Mouse (Mus musculus) heart, embryonic 13.5 days (tissue): ENCODE data around the gene Kcnh5. TPM values are rescaled to one million over a fixed set of nuclear protein-coding genes. Genes with fewer than 3 reads are reported as not detected.

Experiments
- ATAC-seq: fragments of 200-750 bp; cut with Nextera tagmentation; 2 replicates; pipeline ENCODE4 v1.8.0; 2017; ENCODE audit warnings: moderate TSS enrichment; ENCODE audit not compliant: insufficient number of reproducible peaks, low FRiP score, low TSS enrichment; ENCODE audit errors: extremely low read depth
- H3K27ac ChIP-seq: fragments of 300-500 bp; sonication (generic); replicated peaks from 2 replicates; pipeline ENCODE4 v1.5.1; 2015; ENCODE audit warnings: moderate library complexity, mild to moderate bottlenecking, inconsistent platforms
- H3K27me3 ChIP-seq: fragments of 300-500 bp; sonication (generic); replicated peaks from 2 replicates; pipeline ENCODE4 v1.6.1; 2015; ENCODE audit warnings: mild to moderate bottlenecking, inconsistent platforms
- H3K36me3 ChIP-seq: fragments of 300-500 bp; sonication (generic); 2 replicates; pipeline ENCODE4 v1.6.1; 2015; ENCODE audit warnings: mild to moderate bottlenecking, inconsistent platforms
- H3K4me1 ChIP-seq: fragments of 300-500 bp; sonication (generic); 2 replicates; pipeline ENCODE4 v1.6.1; 2015; ENCODE audit warnings: inconsistent platforms
- H3K4me2 ChIP-seq: fragments of 300-500 bp; sonication (generic); 2 replicates; pipeline ENCODE4 v1.6.1; 2015; ENCODE audit warnings: inconsistent platforms, mild to moderate bottlenecking, moderate library complexity
- H3K4me3 ChIP-seq: fragments of 300-500 bp; sonication (generic); 2 replicates; pipeline ENCODE4 v1.5.1; 2015; ENCODE audit warnings: moderate library complexity, mild to moderate bottlenecking, inconsistent platforms
- H3K9ac ChIP-seq: fragments of 300-500 bp; sonication (generic); 2 replicates; pipeline ENCODE4 v1.6.1; 2015; ENCODE audit warnings: inconsistent platforms, mild to moderate bottlenecking, moderate library complexity
- H3K9me3 ChIP-seq: fragments of 300-500 bp; sonication (generic); 2 replicates; pipeline ENCODE4 v1.6.1; 2016; ENCODE audit warnings: inconsistent platforms
- WGBS: fragments of 180-500 bp; shearing (Covaris S2); methylation state at CpG from one replicate; pipeline ENCODE4 v1.1.7; 2015; ENCODE audit warnings: mixed read lengths; 5-methylcytosine and 5-hydroxymethylcytosine counted together
- polyA plus RNA-seq: library from polyadenylated mRNA; unstranded; fragments of >200 nt; fragmentation: Nextera tagmentation; extraction: Ambion mirVana; gene quantifications from 2 replicates; pipeline ENCODE4 v1.2.1, GENCODE M21; 2015

The Kcnh5 gene
- polyA plus RNA-seq, 1 experiment from 2014 or later, result not detected

GRCm38 (mm10) chr12:74951124-74952115 lies 225.7 kb downstream of the Kcnh5 start:
- Histone ChIP-seq H3K4me1 (peaks cover 4% of the 10 kb centered on the region; the same call in 1 of the 2 replicates), H3K4me3 (no peak overlapping the region), H3K4me2 (no peak overlapping the region), H3K27me3 (no peaks in the 10 kb centered on the region), H3K27ac (no peak overlapping the region), H3K9ac (no peak overlapping the region), H3K9me3 (no peaks in the 10 kb centered on the region), H3K36me3 (no peaks in the 10 kb centered on the region)
- no peak for ATAC-seq
- 71% methylated on average over 9 of the region's 9 CpGs for WGBS

GRCm38 (mm10) chr12:74901331-74901730 lies 275.8 kb downstream of the Kcnh5 start:
- 70% methylated on average over 6 of the region's 6 CpGs for WGBS
- Histone ChIP-seq H3K4me2 (no peak overlapping the region), H3K4me3 (no peak overlapping the region), H3K27ac (no peak overlapping the region), H3K36me3 (no peaks in the 10 kb centered on the region), H3K9ac (no peak overlapping the region), H3K9me3 (no peaks in the 10 kb centered on the region), H3K27me3 (no peaks in the 10 kb centered on the region), H3K4me1 (no peaks in the 10 kb centered on the region)
- no peak for ATAC-seq

- H3K9me3 ChIP-seq, result no peaks in the 10 kb centered on the region
- no peak overlapping the region for H3K27ac ChIP-seq
- H3K36me3 ChIP-seq, result no peaks in the 10 kb centered on the region
- no peak for ATAC-seq
- no peak overlapping the region for H3K4me3 ChIP-seq
- H3K9ac ChIP-seq, result no peak overlapping the region
- H3K4me1 ChIP-seq, result no peaks in the 10 kb centered on the region
- H3K27me3 ChIP-seq, result no peaks in the 10 kb centered on the region
- H3K4me2 ChIP-seq, result no peak overlapping the region
These were observed 276.4 kb downstream of the Kcnh5 start for GRCm38 (mm10) chr12:74900777-74901176.

- H3K9ac ChIP-seq, result no peak overlapping the region
- H3K27me3 ChIP-seq, result no peaks in the 10 kb centered on the region
- no peaks in the 10 kb centered on the region for H3K9me3 ChIP-seq
- H3K36me3 ChIP-seq, result no peaks in the 10 kb centered on the region
- no peaks in the 10 kb centered on the region for H3K4me1 ChIP-seq
- no peak overlapping the region for H3K4me2 ChIP-seq
- no peak overlapping the region for H3K4me3 ChIP-seq
- no peak for ATAC-seq
- no peak overlapping the region for H3K27ac ChIP-seq
- WGBS, result 79% methylated on average over 4 of the region's 4 CpGs
These were observed 278.1 kb downstream of the Kcnh5 start for GRCm38 (mm10) chr12:74899055-74899454.

- H3K27me3 ChIP-seq, result no peaks in the 10 kb centered on the region
- H3K27ac ChIP-seq, result no peak overlapping the region
- 82% methylated on average over 9 of the region's 9 CpGs for WGBS
- H3K4me2 ChIP-seq, result no peak overlapping the region
- H3K36me3 ChIP-seq, result no peaks in the 10 kb centered on the region
- H3K9me3 ChIP-seq, result no peaks in the 10 kb centered on the region
- ATAC-seq, result no peak
- H3K9ac ChIP-seq, result no peak overlapping the region
- H3K4me3 ChIP-seq, result no peak overlapping the region
- H3K4me1 ChIP-seq, result no peaks in the 10 kb centered on the region
These were observed 278.9 kb downstream of the Kcnh5 start for GRCm38 (mm10) chr12:74898211-74898610.

GRCm38 (mm10) chr12:74894870-74895423 lies 282.2 kb downstream of the Kcnh5 start:
- no peak overlapping the region for H3K4me2 ChIP-seq
- H3K27me3 ChIP-seq, result no peaks in the 10 kb centered on the region
- 66% methylated on average over 11 of the region's 11 CpGs for WGBS
- no peaks in the 10 kb centered on the region for H3K36me3 ChIP-seq
- no peak overlapping the region for H3K9ac ChIP-seq
- H3K4me3 ChIP-seq, result no peak overlapping the region
- H3K9me3 ChIP-seq, result no peaks in the 10 kb centered on the region
- ATAC-seq, result no peak
- no peak overlapping the region for H3K27ac ChIP-seq
- no peaks in the 10 kb centered on the region for H3K4me1 ChIP-seq

- Histone ChIP-seq H3K27ac (no peak overlapping the region), H3K9ac (no peak overlapping the region), H3K4me2 (no peak overlapping the region), H3K36me3 (no peaks in the 10 kb centered on the region), H3K9me3 (no peaks in the 10 kb centered on the region), H3K27me3 (no peaks in the 10 kb centered on the region), H3K4me1 (no peaks in the 10 kb centered on the region), H3K4me3 (no peak overlapping the region)
- WGBS, result 50% methylated on average over 3 of the region's 3 CpGs
- no peak for ATAC-seq
These were observed 287.7 kb downstream of the Kcnh5 start for GRCm38 (mm10) chr12:74889419-74889818.

- Histone ChIP-seq H3K4me3 (no peak overlapping the region), H3K9me3 (no peaks in the 10 kb centered on the region), H3K27me3 (no peaks in the 10 kb centered on the region), H3K4me1 (no peaks in the 10 kb centered on the region), H3K4me2 (no peak overlapping the region), H3K36me3 (no peaks in the 10 kb centered on the region), H3K9ac (no peak overlapping the region), H3K27ac (no peak overlapping the region)
- no peak for ATAC-seq
- whole genome bisulfite sequencing, result 63% methylated on average over 1 of the region's 1 CpGs
These were observed 290.1 kb downstream of the Kcnh5 start for GRCm38 (mm10) chr12:74887064-74887463.

- Histone ChIP-seq H3K27me3 (no peaks in the 10 kb centered on the region), H3K27ac (no peak overlapping the region), H3K36me3 (no peaks in the 10 kb centered on the region), H3K4me1 (no peaks in the 10 kb centered on the region), H3K4me3 (no peak overlapping the region), H3K4me2 (no peak overlapping the region), H3K9ac (no peak overlapping the region), H3K9me3 (no peaks in the 10 kb centered on the region)
- no peak for ATAC-seq
- WGBS, result 68% methylated on average over 6 of the region's 6 CpGs
These were observed 295.8 kb downstream of the Kcnh5 start for GRCm38 (mm10) chr12:74881344-74881743.

GRCm38 (mm10) chr12:74855666-74856065 lies 321.5 kb downstream of the Kcnh5 start:
- no peaks in the 10 kb centered on the region for H3K4me1 ChIP-seq
- H3K36me3 ChIP-seq, result no peaks in the 10 kb centered on the region
- ATAC-seq, result no peak
- H3K4me2 ChIP-seq, result no peak overlapping the region
- H3K27ac ChIP-seq, result no peak overlapping the region
- WGBS, result 65% methylated on average over 2 of the region's 2 CpGs
- H3K4me3 ChIP-seq, result no peak overlapping the region
- no peak overlapping the region for H3K9ac ChIP-seq
- H3K9me3 ChIP-seq, result no peaks in the 10 kb centered on the region
- H3K27me3 ChIP-seq, result no peaks in the 10 kb centered on the region

- Histone ChIP-seq H3K4me3 (no peak overlapping the region), H3K27me3 (no peaks in the 10 kb centered on the region), H3K9me3 (no peaks in the 10 kb centered on the region), H3K27ac (no peak overlapping the region), H3K4me1 (no peaks in the 10 kb centered on the region), H3K4me2 (no peak overlapping the region), H3K36me3 (no peaks in the 10 kb centered on the region), H3K9ac (no peak overlapping the region)
- no peak for ATAC-seq
- WGBS, result 61% methylated on average over 1 of the region's 1 CpGs
These were observed 322.9 kb downstream of the Kcnh5 start for GRCm38 (mm10) chr12:74854263-74854662.

GRCm38 (mm10) chr12:74850323-74850722 lies 326.8 kb downstream of the Kcnh5 start:
- 48% methylated on average over 2 of the region's 2 CpGs for WGBS
- H3K36me3 ChIP-seq, result no peaks in the 10 kb centered on the region
- H3K27ac ChIP-seq, result no peak overlapping the region
- no peak overlapping the region for H3K4me3 ChIP-seq
- no peaks in the 10 kb centered on the region for H3K9me3 ChIP-seq
- no peaks in the 10 kb centered on the region for H3K4me1 ChIP-seq
- no peak overlapping the region for H3K4me2 ChIP-seq
- no peak overlapping the region for H3K9ac ChIP-seq
- no peak for ATAC-seq
- H3K27me3 ChIP-seq, result no peaks in the 10 kb centered on the region
